Mouse (Mus musculus) adrenal gland, adult 8-10 months (tissue): Measurements from ENCODE around the gene P4ha3. TPM values are rescaled to one million over a fixed set of nuclear protein-coding genes. Genes with fewer than 3 reads are reported as not detected.

Experiments used
- DNase-seq: peaks from one replicate; pipeline ENCODE4 v3.0.0; 2022
- total RNA-seq, 4 experiments: library from RNA; stranded (reverse); gene quantifications; 2 replicates each; pipeline ENCODE4 v1.2.4; 2022

The P4ha3 gene
- total RNA-seq, 4 experiments from 2014 or later, result 0.49 to 1.1 (median 0.81) TPM

DNA sequence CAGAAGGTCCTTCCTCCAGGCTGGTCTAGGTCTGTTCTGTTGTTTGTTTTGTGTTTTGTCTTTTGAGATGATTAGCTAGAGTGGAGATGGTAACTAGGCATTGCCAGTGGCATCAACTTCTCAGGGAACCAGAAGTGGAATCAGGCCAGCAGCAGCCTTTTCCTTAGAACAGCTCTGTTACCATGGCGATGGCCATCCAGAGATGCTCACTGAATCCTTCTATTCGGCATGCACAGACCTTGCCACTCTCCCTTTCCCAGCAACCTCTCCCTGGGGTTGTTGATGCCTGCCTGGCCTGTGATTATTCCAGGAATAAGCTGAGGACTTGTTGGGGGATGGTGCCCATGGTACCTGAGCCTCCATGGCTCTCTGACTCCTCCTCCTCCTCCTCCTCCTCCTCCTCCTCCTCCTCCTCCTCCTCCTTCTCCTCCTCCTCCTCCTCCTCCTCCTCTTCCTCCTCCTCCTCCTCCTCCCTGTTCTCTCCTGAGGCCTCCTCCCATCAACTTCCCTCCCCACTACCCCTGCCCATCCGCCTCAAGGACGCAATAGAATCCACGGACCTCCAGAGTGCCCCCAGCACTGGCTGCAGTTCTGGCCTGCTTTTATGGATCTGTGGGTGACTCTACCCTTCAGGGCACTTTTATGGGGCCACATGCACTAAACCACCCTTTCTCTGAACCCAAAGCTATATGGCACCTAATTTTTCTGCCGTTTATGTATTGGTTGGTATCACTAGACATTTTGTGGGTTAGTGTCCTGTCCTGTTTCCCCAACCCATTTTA, 22.7 kb downstream of the P4ha3 start:
- DNase-seq, result no peak

DNA sequence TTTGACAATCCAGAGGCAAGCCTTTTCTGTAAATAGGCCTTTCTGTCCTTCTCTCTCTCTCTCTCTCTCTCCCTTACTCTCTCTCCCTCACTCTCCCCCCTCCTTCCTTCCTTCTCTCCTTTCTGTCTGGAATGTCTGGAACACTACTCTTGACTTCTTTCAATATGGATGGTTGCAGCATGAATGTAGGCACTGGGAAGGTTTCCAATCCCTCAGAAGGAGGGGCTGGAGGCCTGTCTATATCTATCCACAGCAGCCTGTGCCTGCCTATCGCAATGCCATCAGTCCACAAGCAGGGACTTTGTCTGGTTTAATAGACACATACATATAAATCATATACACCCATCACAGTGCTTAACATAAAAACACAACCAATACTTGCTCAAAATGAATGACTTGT, 23.9 kb downstream of the P4ha3 start:
- DNase-seq, result no peak

- DNase-seq, result no peak
Measured at GRCm38 (mm10) chr7:100309679-100310078, 24.4 kb downstream of the P4ha3 start.

GRCm38 (mm10) chr7:100310290-100310689, 25.0 kb downstream of the P4ha3 start:
- no peak for DNase-seq

DNA sequence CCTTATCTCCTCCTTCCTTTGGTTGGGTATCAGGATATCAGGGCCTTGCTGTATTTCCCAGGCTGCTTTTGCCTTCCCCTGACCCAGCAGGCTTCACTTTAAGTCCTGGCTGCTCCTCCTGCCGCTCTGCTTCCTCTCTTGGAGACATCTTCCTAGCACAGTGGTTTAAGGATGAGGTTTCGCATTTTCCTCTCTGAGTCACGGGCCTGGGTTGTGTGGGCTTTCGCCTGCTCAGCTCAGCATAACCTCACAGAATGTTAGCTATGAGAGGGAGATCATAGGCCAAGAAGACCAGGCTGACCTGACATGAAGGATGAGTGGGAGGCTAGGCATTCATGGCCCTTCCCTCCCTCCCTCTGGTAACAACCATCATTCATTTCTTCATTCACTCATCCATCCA, 27.4 kb downstream of the P4ha3 start:
- no peak for DNase-seq

GRCm38 (mm10) chr7:100316924-100317323, 31.6 kb downstream of the P4ha3 start:
- DNase-seq, result no peak

DNA sequence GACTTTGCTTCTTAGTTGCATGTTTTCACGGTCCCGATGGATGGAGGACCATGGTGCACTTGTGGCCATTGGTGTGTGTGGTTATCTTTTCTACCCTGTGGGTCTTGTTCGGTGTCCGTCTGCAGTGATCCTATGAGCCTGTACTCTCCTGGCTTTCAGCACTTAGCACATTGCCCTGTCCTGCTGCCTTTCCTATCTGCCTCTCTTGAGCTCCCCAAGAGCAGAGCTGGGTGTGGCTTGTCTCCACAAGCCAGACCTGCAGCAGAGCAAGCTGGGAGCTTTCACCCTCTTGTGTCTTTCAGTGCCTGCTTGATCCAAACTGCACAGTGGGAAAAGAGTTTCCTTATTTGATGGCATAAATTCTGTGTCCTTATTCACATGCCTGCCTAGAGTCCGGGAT, 32.2 kb downstream of the P4ha3 start:
- DNase-seq, result no peak

DNA sequence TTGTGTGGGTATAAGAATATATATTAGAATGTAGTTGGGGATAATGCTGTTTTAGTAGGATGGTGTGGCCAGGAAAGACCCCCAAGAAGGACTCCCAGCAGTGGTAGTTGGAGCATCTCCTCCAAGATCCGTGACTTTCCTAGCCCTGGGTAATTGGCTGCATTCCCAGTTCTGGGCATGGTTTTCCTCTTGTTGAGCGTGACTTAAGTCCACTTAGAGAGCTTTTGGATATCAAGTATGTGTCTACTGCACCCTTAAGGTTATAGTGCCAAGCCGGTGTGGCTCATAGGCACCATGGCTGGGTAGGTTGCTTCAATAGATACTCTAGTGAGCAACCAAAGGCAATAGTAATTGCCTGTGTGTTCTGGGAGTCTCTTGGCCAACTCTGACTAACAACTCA, 38.4 kb downstream of the P4ha3 start:
- no peak for DNase-seq

DNA sequence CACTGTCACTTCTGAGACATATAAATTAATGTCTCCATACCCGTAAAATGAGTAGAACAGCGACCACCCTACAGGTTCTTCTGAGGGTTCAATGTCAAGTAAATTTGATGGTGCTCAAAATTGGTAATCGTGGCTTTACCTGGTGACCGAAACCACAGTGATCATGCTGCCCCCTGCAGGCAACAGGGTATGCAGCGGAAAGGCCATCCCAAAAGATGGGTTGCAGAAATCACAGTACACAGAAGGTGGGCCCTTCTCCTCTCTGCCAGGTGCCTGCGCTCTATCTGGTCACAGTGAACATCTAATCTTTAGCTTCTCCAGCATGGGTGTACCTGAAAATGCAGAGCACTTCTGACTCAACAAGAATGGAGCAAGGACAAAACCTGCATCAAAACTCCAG, 40.2 kb downstream of the P4ha3 start:
- no peak for DNase-seq

- no peak for DNase-seq
Measured at GRCm38 (mm10) chr7:100327514-100327913, 42.2 kb downstream of the P4ha3 start.

- no peak for DNase-seq
Measured at GRCm38 (mm10) chr7:100328636-100329035, 43.3 kb downstream of the P4ha3 start.

DNA sequence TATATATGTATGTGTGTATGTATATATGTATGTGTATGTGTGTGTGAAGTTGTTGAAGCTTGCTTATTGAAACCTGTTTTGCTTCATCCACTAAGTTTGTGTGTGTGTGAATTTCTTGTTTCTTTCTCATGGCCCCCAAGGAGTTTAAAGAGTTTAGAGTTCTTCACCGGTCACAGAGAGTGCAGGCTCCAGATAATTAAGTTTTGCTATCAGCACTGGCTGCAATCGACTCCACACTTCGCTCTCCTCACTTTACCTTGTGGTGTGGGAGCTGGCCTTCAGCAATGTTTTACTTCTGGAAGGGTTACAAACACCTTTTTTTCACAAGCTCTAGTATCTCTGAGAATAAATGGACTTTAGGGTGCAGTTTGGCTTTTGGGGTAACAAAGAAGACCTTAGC, 45.9 kb downstream of the P4ha3 start:
- DNase-seq, result no peak

DNA sequence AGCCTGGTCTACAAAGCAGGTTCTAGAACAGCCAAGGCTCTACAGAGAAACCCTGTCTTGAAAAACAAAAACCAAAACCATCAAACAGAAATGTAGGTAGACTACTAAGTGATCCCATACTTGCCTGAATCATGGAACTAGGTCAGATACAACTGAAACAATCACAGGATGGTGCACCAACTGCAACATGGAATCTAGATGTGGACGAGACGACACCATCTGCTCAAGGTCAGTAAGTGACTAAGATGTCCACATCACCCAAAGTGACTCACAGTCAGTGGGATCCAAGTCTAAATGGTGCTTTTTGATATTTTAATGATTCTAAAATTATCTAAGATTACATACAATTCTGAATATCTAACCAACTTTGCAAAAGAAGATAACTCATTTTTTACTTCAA, 50.6 kb downstream of the P4ha3 start:
- DNase-seq, result no peak

GRCm38 (mm10) chr7:100354984-100355383, 69.7 kb downstream of the P4ha3 start:
- no peak for DNase-seq

GRCm38 (mm10) chr7:100356324-100356723, 71.0 kb downstream of the P4ha3 start:
- no peak for DNase-seq

GRCm38 (mm10) chr7:100356768-100357167, 71.4 kb downstream of the P4ha3 start:
- DNase-seq, result no peak

GRCm38 (mm10) chr7:100357856-100358255, 72.5 kb downstream of the P4ha3 start:
- no peak for DNase-seq

DNA sequence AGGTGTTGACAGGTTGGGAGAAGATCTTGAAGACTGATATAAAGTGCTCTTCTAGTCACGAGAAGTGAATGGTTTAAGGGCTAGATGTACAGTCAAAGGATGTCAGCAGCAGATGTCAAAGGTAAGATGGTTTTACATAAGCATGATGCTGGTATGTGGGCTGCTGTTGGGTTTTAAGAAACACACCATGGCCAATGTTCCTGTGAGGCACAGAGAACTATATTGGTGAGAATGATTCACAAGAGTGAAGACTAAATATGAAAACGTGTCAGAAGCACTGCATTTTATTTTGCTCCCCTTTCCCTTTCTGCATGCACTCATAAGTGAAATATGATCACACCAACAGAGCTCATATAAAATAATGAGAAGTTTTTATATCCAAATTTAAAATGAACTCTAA, 77.8 kb downstream of the P4ha3 start:
- no peak for DNase-seq

DNA sequence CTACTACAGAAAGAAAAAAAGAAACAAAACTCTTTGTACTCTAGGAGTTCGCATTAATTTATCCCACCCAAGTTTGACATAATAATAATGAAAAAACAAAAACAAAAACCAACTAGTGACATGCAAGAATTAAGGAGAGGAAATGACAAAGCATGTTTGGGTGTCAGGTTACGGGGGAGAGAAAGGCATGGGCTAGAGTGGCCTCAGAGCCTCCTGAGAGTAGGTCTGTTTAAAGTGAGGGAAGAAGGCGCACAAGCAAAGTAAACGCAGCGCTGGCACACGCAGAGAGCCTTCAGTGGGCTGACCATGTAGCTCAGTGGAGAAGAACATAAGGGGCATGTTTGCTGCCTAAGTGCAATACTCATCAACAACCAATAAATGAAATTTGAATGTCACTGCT, 79.6 kb downstream of the P4ha3 start:
- no peak for DNase-seq

Other genes with a start within 250 kb of the P4ha3 start
- 10 to 100 TPM; 21.5 to 31.9 (median 26.0) TPM for gene Pold3, start 164.0 kb upstream of the P4ha3 start, total RNA-seq
- 1 to 10 TPM; 5.2 to 7.5 (median 6.4) TPM for gene Lipt2, start 126.2 kb upstream of the P4ha3 start, total RNA-seq
- gene Kcne3, start 109.0 kb upstream of the P4ha3 start, total RNA-seq, result 1 to 10 TPM in 3 of 4 experiments, under 1 TPM in 1; 0.55 to 1.9 (median 1.4) TPM
- 1 to 10 TPM; 5.5 to 6.8 (median 6.3) TPM for gene Pgm2l1, start 58.1 kb upstream of the P4ha3 start, total RNA-seq
- gene C2cd3, start 86.7 kb downstream of the P4ha3 start, total RNA-seq, result 10 to 100 TPM; 19.7 to 29.1 (median 26.8) TPM
- gene Ppme1, start 86.8 kb downstream of the P4ha3 start, total RNA-seq, result 10 to 100 TPM; 55.4 to 65.8 (median 61.8) TPM
- gene Ucp3, start 187.5 kb downstream of the P4ha3 start, total RNA-seq, result 10 to 100 TPM in 3 of 4 experiments, 1 to 10 TPM in 1; 6.3 to 17.8 (median 14.7) TPM
- gene Ucp2, start 207.8 kb downstream of the P4ha3 start, total RNA-seq, result 100 to 1,000 TPM; 212 to 320 (median 270) TPM
- under 1 TPM; 0.20 to 0.89 (median 0.42) TPM for gene Dnajb13, start 229.4 kb downstream of the P4ha3 start, total RNA-seq